Mouse (Mus musculus) kidney, postnatal 0 days (tissue): ENCODE data around the gene Dnase1l3. TPM values are rescaled to one million over a fixed set of nuclear protein-coding genes. Genes with fewer than 3 reads are reported as not detected.

Source experiments
- ATAC-seq: fragments of 200-750 bp; cut with Nextera tagmentation; replicated peaks from 2 replicates; pipeline ENCODE4 v1.8.0; 2017; ENCODE audit warnings: low read depth, moderate number of reproducible peaks, moderate TSS enrichment, moderate library complexity; ENCODE audit not compliant: low FRiP score
- DNase-seq: peaks from one replicate; pipeline ENCODE4 v3.0.0-alpha.2; 2016; ENCODE audit warnings: low spot score
- H3K27ac ChIP-seq: fragments of 300-500 bp; sonication (generic); 2 replicates; pipeline ENCODE4 v1.5.1; 2014; ENCODE audit warnings: mild to moderate bottlenecking
- H3K27me3 ChIP-seq: fragments of 300-500 bp; sonication (generic); 2 replicates; pipeline ENCODE4 v1.6.1; 2014; ENCODE audit warnings: low read length, mixed read lengths; ENCODE audit not compliant: insufficient read depth
- H3K36me3 ChIP-seq: fragments of 300-500 bp; sonication (generic); 2 replicates; pipeline ENCODE4 v1.6.1; 2014; ENCODE audit warnings: low read length, mixed read lengths; ENCODE audit not compliant: insufficient read depth
- H3K4me1 ChIP-seq: fragments of 300-500 bp; sonication (generic); replicated peaks from 2 replicates; pipeline ENCODE4 v1.6.1; 2014; ENCODE audit warnings: antibody characterized with exemption, low read length, mixed read lengths; ENCODE audit not compliant: insufficient read depth
- H3K4me2 ChIP-seq: fragments of 300-500 bp; sonication (generic); 2 replicates; pipeline ENCODE4 v1.6.1; 2014; ENCODE audit warnings: mild to moderate bottlenecking, low read length, moderate library complexity, mixed read lengths
- H3K4me3 ChIP-seq: fragments of 300-500 bp; sonication (generic); replicated peaks from 2 replicates; pipeline ENCODE4 v1.5.1; 2014; ENCODE audit warnings: low read depth, low read length
- H3K9ac ChIP-seq: fragments of 300-500 bp; sonication (generic); 2 replicates; pipeline ENCODE4 v1.6.1; 2014; ENCODE audit warnings: low read depth, low read length
- H3K9me3 ChIP-seq: fragments of 300-500 bp; sonication (generic); replicated peaks from 2 replicates; pipeline ENCODE4 v1.6.1; 2016; ENCODE audit warnings: low read length, inconsistent platforms, mixed read lengths
- CTCF ChIP-seq: IDR thresholded peaks from 2 replicates; pipeline ENCODE4 v1.5.1; 2016; ENCODE audit warnings: antibody characterized with exemption, low read depth, mild to moderate bottlenecking, moderate library complexity
- WGBS: fragments of 180-500 bp; shearing (Covaris S2); extraction: QIAGEN DNeasy Blood & Tissue Kit; methylation state at CpG from one replicate; pipeline ENCODE4 v1.1.7; 2014; 5-methylcytosine and 5-hydroxymethylcytosine counted together
- polyA plus RNA-seq: library from polyadenylated mRNA; unstranded; fragments of >200 nt; fragmentation: Nextera tagmentation; extraction: Ambion mirVana; gene quantifications from 2 replicates; pipeline ENCODE4 v1.2.1, GENCODE M21; 2015

The Dnase1l3 gene
- polyA plus RNA-seq, 1 experiment from 2014 or later: 0.25 TPM

DNA sequence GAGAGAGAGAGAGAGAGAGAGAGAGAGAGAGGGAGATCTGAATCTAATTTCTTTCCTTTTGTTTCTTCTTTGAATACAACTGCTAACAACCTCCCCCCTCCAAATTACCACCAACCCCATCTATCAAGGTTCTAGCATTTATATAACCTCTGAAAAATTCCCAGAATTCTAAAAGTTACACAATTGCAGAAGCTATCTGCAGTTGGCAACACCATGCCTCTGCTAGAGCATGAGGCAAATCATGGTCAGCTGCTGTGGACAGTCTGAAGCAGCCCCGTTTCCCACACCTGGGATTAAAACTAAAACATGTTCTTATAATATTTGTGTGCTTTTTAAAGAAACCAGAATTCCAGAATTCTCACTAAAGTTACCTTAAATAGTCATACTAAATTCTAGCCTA is 35.4 kb upstream of the Dnase1l3 start:
- Histone ChIP-seq H3K36me3 (no peaks in the 10 kb centered on the region), H3K4me2 (no peak overlapping the region), H3K4me1 (no peaks in the 10 kb centered on the region), H3K27me3 (no peaks in the 10 kb centered on the region), H3K9me3 (no peaks in the 10 kb centered on the region), H3K4me3 (no peak overlapping the region), H3K9ac (no peak overlapping the region), H3K27ac (no peak overlapping the region)
- ATAC-seq (no peak), DNase-seq (no peak)
- no peak for TF ChIP-seq CTCF
- 88% methylated on average over 1 of the region's 1 CpGs for WGBS

DNA sequence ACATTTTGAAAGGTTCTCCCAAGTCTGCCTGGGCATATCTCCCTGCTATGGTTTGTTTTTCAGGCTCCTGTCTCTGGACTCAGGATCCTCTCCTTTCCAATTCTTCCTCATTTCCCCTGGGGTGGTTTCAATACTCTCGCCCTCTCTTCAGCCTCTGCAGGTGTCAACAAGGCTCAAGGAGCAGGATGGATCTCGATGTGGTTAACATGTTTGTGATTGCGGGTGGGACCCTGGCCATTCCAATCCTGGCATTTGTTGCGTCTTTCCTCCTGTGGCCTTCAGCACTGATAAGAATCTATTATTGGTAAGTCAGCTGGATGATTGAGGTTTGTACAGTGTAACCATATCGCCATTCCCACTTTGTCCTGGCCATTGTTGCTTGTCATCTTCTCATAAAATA is 33.7 kb upstream of the Dnase1l3 start:
- TF ChIP-seq CTCF: no peak
- no peak overlapping the region for H3K27ac ChIP-seq
- 94% methylated on average over 5 of the region's 5 CpGs for WGBS
- ATAC-seq: no peak
- H3K4me3 ChIP-seq: no peak overlapping the region
- DNase-seq: no peak
- no peaks in the 10 kb centered on the region for H3K4me1 ChIP-seq
- no peaks in the 10 kb centered on the region for H3K9me3 ChIP-seq
- H3K36me3 ChIP-seq: no peaks in the 10 kb centered on the region
- H3K9ac ChIP-seq: no peak overlapping the region
- H3K27me3 ChIP-seq: no peaks in the 10 kb centered on the region
- H3K4me2 ChIP-seq: no peak overlapping the region

DNA sequence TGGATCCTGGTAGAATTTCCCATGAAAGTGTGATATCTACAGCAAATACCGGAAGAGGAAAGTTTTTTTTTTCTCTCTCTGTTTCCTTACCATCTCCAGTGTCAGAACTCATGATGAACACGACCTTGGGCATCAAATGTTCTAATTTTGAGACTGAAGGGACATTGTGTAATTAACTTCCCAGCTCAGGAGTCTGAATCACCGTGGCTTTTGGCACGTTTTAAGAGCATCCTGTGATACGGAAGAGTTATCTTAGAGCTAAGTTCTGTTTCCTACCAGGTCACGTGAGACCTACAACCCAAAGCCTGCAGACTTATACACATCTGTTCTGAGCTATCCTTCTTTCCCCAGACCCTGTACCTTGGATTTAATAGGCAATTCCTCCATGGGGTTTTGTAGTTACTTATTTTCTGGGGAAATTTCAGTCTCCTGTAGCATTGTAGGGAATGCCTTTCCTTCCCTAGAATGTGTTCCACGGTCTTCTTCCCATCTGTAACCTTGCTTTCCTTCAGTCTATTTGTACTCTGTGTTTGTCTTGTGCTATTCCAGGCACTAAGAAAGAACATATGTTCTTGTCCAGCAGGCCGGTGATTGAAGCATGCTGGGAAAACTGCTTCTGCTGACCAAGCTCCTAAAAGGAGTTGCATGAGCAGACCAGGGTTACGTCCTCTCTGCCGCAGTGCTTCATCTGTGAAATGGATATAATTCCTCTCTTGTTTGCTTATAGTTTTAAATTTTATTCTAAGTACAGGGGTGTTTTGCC is 32.6 kb upstream of the Dnase1l3 start:
- WGBS: 74% methylated on average over 10 of the region's 10 CpGs
- TF ChIP-seq CTCF: no peak
- Histone ChIP-seq H3K4me3 (no peak overlapping the region), H3K27ac (no peak overlapping the region), H3K9me3 (no peaks in the 10 kb centered on the region), H3K4me1 (no peaks in the 10 kb centered on the region), H3K9ac (no peak overlapping the region), H3K36me3 (no peaks in the 10 kb centered on the region), H3K4me2 (no peak overlapping the region), H3K27me3 (no peaks in the 10 kb centered on the region)
- no peak for ATAC-seq
- no peak for DNase-seq

- no peak overlapping the region for H3K27ac ChIP-seq
- H3K9me3 ChIP-seq: no peaks in the 10 kb centered on the region
- no peaks in the 10 kb centered on the region for H3K27me3 ChIP-seq
- no peak for TF ChIP-seq CTCF
- DNase-seq: no peak
- ATAC-seq: no peak
- 87% methylated on average over 10 of the region's 10 CpGs for WGBS
- H3K4me2 ChIP-seq: no peak overlapping the region
- H3K36me3 ChIP-seq: no peaks in the 10 kb centered on the region
- H3K4me1 ChIP-seq: no peaks in the 10 kb centered on the region
- no peak overlapping the region for H3K9ac ChIP-seq
- no peak overlapping the region for H3K4me3 ChIP-seq
Measured at GRCm38 (mm10) chr14:8024936-8025335, 30.6 kb upstream of the Dnase1l3 start.

- ATAC-seq (no peak), DNase-seq (no peak)
- 20% methylated on average over 6 of the region's 6 CpGs for WGBS
Measured at GRCm38 (mm10) chr14:8024469-8024868, 30.1 kb upstream of the Dnase1l3 start.

GRCm38 (mm10) chr14:8020546-8020945 is 26.2 kb upstream of the Dnase1l3 start:
- WGBS: 75% methylated on average over 7 of the region's 7 CpGs
- no peak overlapping the region for H3K27ac ChIP-seq
- no peaks in the 10 kb centered on the region for H3K4me1 ChIP-seq
- DNase-seq (no peak), ATAC-seq (no peak)
- no peak overlapping the region for H3K4me2 ChIP-seq
- TF ChIP-seq CTCF: no peak
- no peak overlapping the region for H3K9ac ChIP-seq
- no peak overlapping the region for H3K4me3 ChIP-seq
- no peaks in the 10 kb centered on the region for H3K27me3 ChIP-seq
- no peaks in the 10 kb centered on the region for H3K36me3 ChIP-seq
- no peaks in the 10 kb centered on the region for H3K9me3 ChIP-seq

More at GRCm38 (mm10) chr14:8024469-8024868, 30.1 kb upstream of the Dnase1l3 start:
- no peaks in the 10 kb centered on the region for H3K4me1 ChIP-seq
- H3K27ac ChIP-seq: no peak overlapping the region
- no peaks in the 10 kb centered on the region for H3K9me3 ChIP-seq
- no peaks in the 10 kb centered on the region for H3K27me3 ChIP-seq
- H3K36me3 ChIP-seq: no peaks in the 10 kb centered on the region
- H3K9ac ChIP-seq: no peak overlapping the region
- TF ChIP-seq CTCF: no peak
- H3K4me2 ChIP-seq: no peak overlapping the region
- H3K4me3 ChIP-seq: no peak overlapping the region

DNA sequence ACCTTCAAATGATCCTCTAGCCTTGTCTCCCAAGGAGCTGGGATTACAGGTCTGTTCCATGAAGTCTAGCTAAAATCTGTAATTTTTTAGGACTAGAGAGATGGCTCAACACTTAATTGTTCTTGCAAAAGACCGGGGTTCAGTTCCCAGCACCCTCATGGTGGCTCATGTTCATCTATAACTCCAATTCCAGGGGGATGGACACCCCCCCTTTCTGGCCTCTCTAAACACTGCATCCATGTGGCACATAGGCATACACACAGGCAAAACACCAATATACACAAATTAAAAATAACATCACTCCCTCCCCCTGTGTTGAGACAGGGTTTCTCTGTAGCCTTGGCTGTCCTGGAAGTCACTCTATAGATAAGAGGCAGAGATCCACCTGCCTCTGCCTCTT is 25.6 kb upstream of the Dnase1l3 start:
- no peaks in the 10 kb centered on the region for H3K27me3 ChIP-seq
- no peak overlapping the region for H3K4me3 ChIP-seq
- H3K36me3 ChIP-seq: no peaks in the 10 kb centered on the region
- WGBS: 97% methylated on average over 1 of the region's 1 CpGs
- TF ChIP-seq CTCF: no peak
- DNase-seq: no peak
- H3K4me1 ChIP-seq: no peaks in the 10 kb centered on the region
- no peak overlapping the region for H3K27ac ChIP-seq
- no peak overlapping the region for H3K9ac ChIP-seq
- H3K4me2 ChIP-seq: no peak overlapping the region
- H3K9me3 ChIP-seq: no peaks in the 10 kb centered on the region
- ATAC-seq: no peak
